23 mouse cellular contexts compared by ENCODE assay signal in genomic region chr3:141779186-141779585, GRCm38 (mm10).
DNase-seq lines count a peak whose midpoint lies in the region; ATAC-seq and TF ChIP-seq lines count a peak whose summit lies in the region.
"Had no signal": no experiment of that assay in that cellular context is flagged by ENCODE, and none has a peak within 500 bp of the region (broad histone marks: within the 10 kb centered on the region; RNA-seq: fewer than 3 reads in every experiment).

No protein-coding gene starts in this region.

- H3K27ac ChIP-seq in liver, adult 2 months (replicated peaks; ENCODE audit: insufficient read depth, low read depth, low read length): no peak overlapping the region
- no peak overlapping the region for H3K27ac ChIP-seq in liver, embryonic 12.5 days
- no peak overlapping the region for H3K27ac ChIP-seq in kidney, embryonic 16.5 days (ENCODE audit: low read length)
- no peak overlapping the region for H3K27ac ChIP-seq in liver, postnatal 0 days (ENCODE audit: low read depth)
- H3K27ac ChIP-seq: forebrain, embryonic 10.5 days; hindbrain, embryonic 10.5 days; hindbrain, postnatal 0 days; layer of hippocampus, adult 2 months; lung, embryonic 15.5 days; macrophage had no signal

- no peak overlapping the region for H3K4me2 ChIP-seq in liver, embryonic 12.5 days
- no peak overlapping the region for H3K4me2 ChIP-seq in kidney, embryonic 16.5 days (replicated peaks; ENCODE audit: low read depth, low read length)
- no peak overlapping the region for H3K4me2 ChIP-seq in liver, postnatal 0 days (ENCODE audit: low read depth, low read length)
- H3K4me2 ChIP-seq: lung, embryonic 15.5 days; midbrain, embryonic 11.5 days had no signal

- H3K79me2 ChIP-seq in liver, adult 2 months (ENCODE audit: control insufficient read depth, insufficient read depth, low read length): no peaks in the 10 kb centered on the region

- TF ChIP-seq CTCF in liver, adult 2 months (IDR thresholded peaks at IDR 0.05; ENCODE audit: low read depth, low read length): no peak
- no peak for TF ChIP-seq CTCF in liver, postnatal 0 days (IDR thresholded peaks at IDR 0.05; ENCODE audit: low read depth)

- H3K27me3 ChIP-seq in liver, adult 2 months (ENCODE audit: control insufficient read depth, insufficient read depth, low read length): no peaks in the 10 kb centered on the region
- H3K27me3 ChIP-seq in liver, embryonic 12.5 days (replicated peaks): no peaks in the 10 kb centered on the region
- no peaks in the 10 kb centered on the region for H3K27me3 ChIP-seq in kidney, embryonic 16.5 days (ENCODE audit: insufficient read depth, low read length)
- H3K27me3 ChIP-seq in liver, postnatal 0 days (ENCODE audit: insufficient read depth, low read length): no peaks in the 10 kb centered on the region
- H3K27me3 ChIP-seq: lung, embryonic 15.5 days; Patski had no signal

- H3K36me3 ChIP-seq in liver, adult 2 months (ENCODE audit: control insufficient read depth, insufficient read depth, low read length): no peaks in the 10 kb centered on the region
- H3K36me3 ChIP-seq in liver, embryonic 12.5 days: no peaks in the 10 kb centered on the region
- H3K36me3 ChIP-seq in kidney, embryonic 16.5 days (ENCODE audit: insufficient read depth, low read length): no peaks in the 10 kb centered on the region
- no peaks in the 10 kb centered on the region for H3K36me3 ChIP-seq in liver, postnatal 0 days (replicated peaks; ENCODE audit: insufficient read depth, low read length)
- H3K36me3 ChIP-seq: forebrain, embryonic 10.5 days; hindbrain, embryonic 10.5 days; lung, embryonic 15.5 days had no signal

- no peak for TF ChIP-seq POLR2A in liver, adult 2 months (IDR thresholded peaks at IDR 0.05; ENCODE audit: extremely low read depth, insufficient read depth, low read length)

- H3K9me3 ChIP-seq in liver, embryonic 12.5 days (replicated peaks): no peaks in the 10 kb centered on the region
- no peaks in the 10 kb centered on the region for H3K9me3 ChIP-seq in kidney, embryonic 16.5 days (ENCODE audit: low read length)
- H3K9me3 ChIP-seq in liver, postnatal 0 days (ENCODE audit: low read length): no peaks in the 10 kb centered on the region
- H3K9me3 ChIP-seq: forebrain, embryonic 10.5 days; hindbrain, embryonic 10.5 days; lung, embryonic 15.5 days had no signal

- H3K4me1 ChIP-seq in liver, adult 2 months (ENCODE audit: control insufficient read depth, insufficient read depth, low read length): no peaks in the 10 kb centered on the region; the same call in 1 of the 2 replicates
- H3K4me1 ChIP-seq in liver, embryonic 12.5 days: no peaks in the 10 kb centered on the region
- peaks cover 15% of the 10 kb centered on the region for H3K4me1 ChIP-seq in kidney, embryonic 16.5 days (ENCODE audit: insufficient read depth, low read length)
- H3K4me1 ChIP-seq in liver, postnatal 0 days (ENCODE audit: insufficient read depth): no peaks in the 10 kb centered on the region
- H3K4me1 ChIP-seq: forebrain, embryonic 10.5 days; hindbrain, embryonic 10.5 days; lung, embryonic 15.5 days had no signal

- DNase-seq in liver, adult 2 months (ENCODE audit: extremely low read depth, low read depth, low spot score): peak; percentile 41
- DNase-seq in liver, postnatal 0 days: peak; percentile 54
- no peak for DNase-seq in frontal cortex, adult 2 months (ENCODE audit: extremely low spot score in 1 of 2, low spot score in 1 of 2)
- no peak for DNase-seq in lung, postnatal 10 days
- DNase-seq: adrenal gland, postnatal 14 days; cerebellum, adult 11 months; cerebellum, postnatal 14 days; forebrain, postnatal 0 days; gastrocnemius, postnatal 10 days; layer of hippocampus, postnatal 36 days; right cerebral cortex, postnatal 4 days; thymus, adult 2 months had no signal

- ATAC-seq in liver, embryonic 12.5 days: no peak
- ATAC-seq in hematopoietic stem cell, adult 5-6 weeks (replicated peaks in 1 of 2; ENCODE audit: insufficient read depth in 1 of 2, low FRiP score in 2 of 2, low TSS enrichment in 1 of 2, low read depth in 1 of 2, poor library complexity in 2 of 2, severe bottlenecking in 2 of 2): peak; percentile 26 to 38; a peak in 3 of 4 replicates
- ATAC-seq in kidney, embryonic 16.5 days (ENCODE audit: low FRiP score, low TSS enrichment): peak; percentile 74; the same call in 1 of the 2 replicates
- ATAC-seq in liver, postnatal 0 days: peak; percentile 88
- ATAC-seq: hindbrain, postnatal 0 days; Patski had no signal

- no peak for TF ChIP-seq EP300 in liver, postnatal 0 days (IDR thresholded peaks at IDR 0.05; ENCODE audit: low read depth)

- H3K4me3 ChIP-seq in liver, adult 2 months (ENCODE audit: insufficient read depth, low read depth, low read length): no peak overlapping the region
- H3K4me3 ChIP-seq in liver, embryonic 12.5 days: no peak overlapping the region
- H3K4me3 ChIP-seq in kidney, embryonic 16.5 days (ENCODE audit: low read length): no peak overlapping the region
- no peak overlapping the region for H3K4me3 ChIP-seq in liver, postnatal 0 days (ENCODE audit: low read depth, low read length)
- H3K4me3 ChIP-seq: forebrain, embryonic 10.5 days; hindbrain, embryonic 10.5 days; layer of hippocampus, adult 2 months; lung, embryonic 15.5 days had no signal

- 10% methylated on average over 3 of the region's 3 CpGs for WGBS in liver, adult 2 months
- WGBS in liver, embryonic 12.5 days (ENCODE audit: insufficient replicate concordance): 48% methylated on average over 3 of the region's 3 CpGs
- 33% methylated on average over 3 of the region's 3 CpGs for WGBS in kidney, embryonic 16.5 days
- 28% methylated on average over 3 of the region's 3 CpGs for WGBS in liver, postnatal 0 days (ENCODE audit: insufficient replicate concordance)

- H3K9ac ChIP-seq in liver, adult 2 months (ENCODE audit: low read depth, low read length): no peak overlapping the region
- no peak overlapping the region for H3K9ac ChIP-seq in liver, embryonic 12.5 days
- no peak overlapping the region for H3K9ac ChIP-seq in kidney, embryonic 16.5 days (replicated peaks; ENCODE audit: low read length)
- no peak overlapping the region for H3K9ac ChIP-seq in liver, postnatal 0 days (replicated peaks)
- H3K9ac ChIP-seq: forebrain, postnatal 0 days; lung, embryonic 15.5 days had no signal

Comparison
In these comparisons a context has a peak if more than half of its experiments do, and no peak if none do; other contexts are left out.
1. DNase-seq: peak in liver, adult 2 months (single experiment) and liver, postnatal 0 days (single experiment); none in frontal cortex, adult 2 months (0 of 2) and lung, postnatal 10 days (single experiment).